Mouse (Mus musculus): Measurements from ENCODE around the gene Gldc.

DNA sequence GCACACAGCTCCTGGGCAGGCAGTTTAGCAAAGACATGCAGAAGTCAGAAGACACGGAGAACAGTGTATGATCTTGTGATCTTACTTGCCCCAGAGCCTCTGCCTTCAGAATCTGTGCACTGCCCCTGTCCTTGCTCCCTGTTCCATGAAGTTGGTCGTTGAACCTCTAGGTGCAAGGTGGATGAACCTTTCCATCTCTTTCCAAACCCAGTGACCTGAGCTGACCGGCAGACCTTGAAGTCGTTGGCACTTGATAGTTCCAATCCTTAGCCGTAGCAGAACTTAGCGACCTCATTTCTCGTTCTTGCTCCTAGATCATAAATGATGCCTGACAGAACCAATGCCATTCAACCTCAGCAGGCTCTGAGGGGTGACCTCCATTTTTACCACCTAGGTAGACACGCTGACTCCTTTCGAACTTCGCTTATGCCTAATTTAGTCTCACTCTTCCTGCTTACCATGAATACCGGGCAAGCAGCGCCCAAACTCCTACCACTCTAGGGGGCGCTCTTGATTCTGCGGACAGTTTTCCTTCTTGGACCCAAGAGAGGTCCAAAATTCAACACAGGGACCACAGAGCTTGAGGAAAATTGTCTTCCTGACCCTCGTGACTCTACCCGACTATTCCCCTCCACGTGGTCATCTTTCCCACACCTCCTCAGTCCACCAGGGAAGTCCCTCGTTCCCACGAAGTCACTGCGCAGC is 8.3 kb downstream of the Gldc start:
- TF ChIP-seq CTCF (IDR thresholded peaks at IDR 0.05; ENCODE audit: borderline replicate concordance, extremely low read depth, insufficient read depth, insufficient read length) (no peak), POLR2A (IDR thresholded peaks at IDR 0.05; ENCODE audit: borderline replicate concordance, extremely low read depth, insufficient read depth, insufficient read length, poor library complexity, severe bottlenecking) (no peak)

Measured in brain, embryonic 14.5 days (tissue).